Mouse (Mus musculus): ENCODE measurements around the gene Irf2. TPM values are rescaled to one million over a fixed set of nuclear protein-coding genes. Genes with fewer than 3 reads are reported as not detected.

Gene Irf2
- polyA plus RNA-seq (2014; fragmentation: Illumina TruSeq; extraction: RNeasy Lipid Tissue Mini Kit (QIAGEN cat#74804); ENCODE audit: low replicate concordance), result 346 TPM

GRCm38 (mm10) chr8:46739003-46739949 is at the start of gene Irf2:
Irf2 (plus strand) TSS chr8:46739732.

Other genes starting within 250 kb of the Irf2 start
- 23.2 TPM for gene Cenpu, start 187.7 kb upstream of the Irf2 start, polyA plus RNA-seq (2014; fragmentation: Illumina TruSeq; extraction: RNeasy Lipid Tissue Mini Kit (QIAGEN cat#74804); ENCODE audit: low replicate concordance)
- gene Primpol, start 122.5 kb upstream of the Irf2 start, polyA plus RNA-seq (2014; fragmentation: Illumina TruSeq; extraction: RNeasy Lipid Tissue Mini Kit (QIAGEN cat#74804); ENCODE audit: low replicate concordance), result 27.3 TPM
- gene Casp3, start 122.4 kb upstream of the Irf2 start, polyA plus RNA-seq (2014; fragmentation: Illumina TruSeq; extraction: RNeasy Lipid Tissue Mini Kit (QIAGEN cat#74804); ENCODE audit: low replicate concordance), result 498 TPM
- 2.4 TPM for gene Enpp6, start 247.2 kb downstream of the Irf2 start, polyA plus RNA-seq (2014; fragmentation: Illumina TruSeq; extraction: RNeasy Lipid Tissue Mini Kit (QIAGEN cat#74804); ENCODE audit: low replicate concordance)

Measured in small intestine, adult 10 weeks (tissue).